Mouse (Mus musculus) 3134 (cell line): ENCODE data around the gene Selenof.

ENCODE experiments used
- DNase-seq: peaks from one replicate; pipeline ENCODE4 v3.0.0-alpha.2; 2011; ENCODE audit warnings: low spot score; ENCODE audit not compliant: insufficient read length; ENCODE audit errors: extremely low read depth

The Selenof gene

DNA sequence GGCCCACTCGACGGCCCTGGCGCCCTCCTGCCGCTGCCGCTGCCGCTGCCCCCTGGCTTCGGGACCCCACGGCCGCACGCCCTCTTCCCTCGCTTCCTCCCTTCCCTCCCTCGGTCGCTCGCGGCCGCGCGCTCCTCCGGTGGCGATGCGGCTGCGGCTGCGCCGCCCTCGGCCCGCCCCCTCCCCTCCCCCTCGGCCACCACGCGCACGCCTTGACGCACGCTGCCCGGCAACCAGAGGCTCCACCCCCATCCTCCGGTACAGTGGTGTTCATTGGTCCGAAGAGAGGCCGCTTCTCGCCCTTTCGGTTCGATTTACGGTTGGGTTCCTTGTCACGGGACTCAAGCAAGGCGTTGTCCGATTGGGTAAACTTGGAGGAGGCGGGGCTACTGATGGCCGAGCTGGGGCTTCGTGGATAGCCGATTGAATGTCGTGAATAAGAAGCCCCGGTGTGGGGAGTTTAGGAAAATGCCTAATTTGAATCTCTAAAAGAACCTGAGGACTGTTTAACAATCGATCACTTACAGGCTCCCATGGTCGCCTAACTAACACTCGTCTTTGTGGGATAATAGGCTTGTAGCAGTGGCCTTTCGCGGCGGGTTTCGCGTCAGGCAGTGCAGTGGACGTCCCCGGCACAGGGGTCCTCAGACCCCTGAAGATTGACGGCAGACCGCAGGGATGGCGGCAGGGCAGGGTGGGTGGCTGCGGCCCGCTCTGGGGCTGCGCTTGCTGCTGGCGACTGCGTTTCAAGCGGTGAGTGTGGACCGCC lies at the start of gene Selenof, which contains the start of gene Hs2st1:
Gene Selenof (plus strand): TSS at position 258 of the 769 bp plus-strand sequence.
Gene Hs2st1 (minus strand): TSS at position 135 of the 769 bp plus-strand sequence.
- DNase-seq, result peak; percentile 97

DNA sequence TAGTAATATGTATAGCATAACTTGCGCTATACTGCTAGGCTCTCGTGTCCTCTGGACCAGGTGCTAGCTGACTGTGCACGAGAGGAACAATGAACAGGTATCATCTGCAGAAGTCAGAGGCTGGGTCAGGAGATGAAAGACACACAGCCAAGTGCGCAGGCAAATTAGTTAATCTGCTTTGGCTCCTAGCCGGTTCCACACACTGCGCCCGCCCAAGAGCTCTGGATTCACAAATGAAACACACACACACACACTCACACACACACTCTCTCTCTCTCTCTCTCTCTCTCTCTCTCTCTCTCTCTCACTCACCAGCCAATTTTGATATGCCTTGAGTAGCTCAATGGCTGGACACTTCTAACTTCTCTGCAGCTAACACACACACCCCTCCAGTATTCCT lies 42.2 kb upstream of the Selenof start:
- no peak for DNase-seq

GRCm38 (mm10) chr3:144531023-144531422 lies 39.1 kb upstream of the Selenof start:
- DNase-seq, result no peak

DNA sequence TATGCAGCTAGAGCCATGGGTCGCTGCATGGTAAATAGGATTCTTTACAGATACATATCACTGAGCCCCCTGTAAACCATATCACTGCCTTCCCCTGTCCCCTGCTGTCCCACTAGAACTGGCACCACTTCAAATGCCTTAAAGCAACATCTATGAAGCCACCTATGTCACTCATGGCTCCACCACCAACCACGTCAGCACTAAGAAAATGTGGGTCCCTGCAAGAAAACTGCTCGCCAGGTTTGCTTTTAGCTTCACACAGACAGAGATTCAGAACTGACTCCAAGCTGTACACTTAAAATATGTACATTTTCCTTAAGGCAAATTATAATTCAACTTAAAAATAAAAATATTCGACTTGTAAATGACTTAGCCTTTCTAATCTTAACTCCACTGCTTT lies 35.0 kb upstream of the Selenof start:
- DNase-seq, result no peak

GRCm38 (mm10) chr3:144537078-144537855 lies 32.8 kb upstream of the Selenof start:
- no peak for DNase-seq

- DNase-seq, result no peak
These were observed 31.1 kb upstream of the Selenof start for GRCm38 (mm10) chr3:144539051-144539450.

DNA sequence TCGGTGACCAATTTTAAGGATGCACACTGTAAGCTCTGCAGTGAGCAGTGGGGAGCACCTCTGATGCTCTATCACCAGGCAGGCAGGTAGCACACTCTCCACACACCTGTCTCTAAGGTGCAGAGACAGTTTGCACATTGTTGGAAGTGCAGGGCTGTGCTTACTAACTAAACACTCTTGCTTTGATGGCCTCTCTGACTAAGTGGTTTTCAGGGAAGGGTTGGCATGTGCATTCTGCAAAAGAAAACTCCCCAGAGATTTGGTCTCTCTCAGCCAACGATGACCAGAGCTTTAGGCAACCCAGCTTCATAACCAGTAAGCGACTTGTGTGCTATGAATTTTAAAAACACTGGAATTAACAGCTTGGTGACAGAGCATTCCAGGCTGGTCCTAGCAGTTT lies 29.3 kb upstream of the Selenof start:
- no peak for DNase-seq

- DNase-seq, result no peak
These were observed 28.1 kb upstream of the Selenof start for GRCm38 (mm10) chr3:144541906-144542438.

DNA sequence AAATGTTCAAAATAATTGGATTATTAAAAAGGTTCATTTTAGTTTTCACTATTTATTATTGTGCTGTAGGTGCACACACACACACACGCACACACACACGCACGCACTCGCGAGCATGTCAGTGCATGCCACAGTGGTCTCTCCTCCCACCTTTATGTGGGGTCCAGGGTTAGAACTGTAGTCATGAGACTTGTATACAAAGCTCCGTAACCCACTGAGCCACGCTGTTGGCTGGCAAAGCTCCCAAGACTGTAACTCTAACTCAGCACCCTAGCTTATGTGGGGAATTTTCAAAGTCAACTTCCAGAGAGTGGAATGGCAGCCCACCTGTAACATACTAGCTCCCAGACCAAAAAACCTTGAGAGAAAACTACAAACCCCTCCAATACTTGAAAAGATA lies 25.0 kb upstream of the Selenof start:
- no peak for DNase-seq

GRCm38 (mm10) chr3:144545832-144546231 lies 24.3 kb upstream of the Selenof start:
- DNase-seq, result no peak

DNA sequence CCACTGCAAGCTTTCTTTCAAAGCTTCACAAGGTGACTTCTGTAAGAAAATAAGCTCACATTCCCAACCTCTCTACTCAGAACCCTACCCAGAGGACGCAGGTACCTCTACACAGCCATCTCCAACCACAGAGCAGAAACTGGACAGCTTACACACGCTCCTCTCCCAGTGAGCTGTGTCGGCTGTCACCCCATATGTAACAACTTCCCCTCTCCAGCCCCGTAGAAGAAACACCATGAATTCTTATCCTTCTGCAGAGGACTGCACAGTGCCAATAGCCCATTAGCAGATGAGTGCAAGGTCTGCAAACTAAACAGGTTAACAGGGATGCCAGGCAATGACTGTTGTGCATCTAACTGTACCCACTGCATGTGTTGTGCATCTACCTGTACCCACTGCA lies 23.6 kb upstream of the Selenof start:
- DNase-seq, result no peak

DNA sequence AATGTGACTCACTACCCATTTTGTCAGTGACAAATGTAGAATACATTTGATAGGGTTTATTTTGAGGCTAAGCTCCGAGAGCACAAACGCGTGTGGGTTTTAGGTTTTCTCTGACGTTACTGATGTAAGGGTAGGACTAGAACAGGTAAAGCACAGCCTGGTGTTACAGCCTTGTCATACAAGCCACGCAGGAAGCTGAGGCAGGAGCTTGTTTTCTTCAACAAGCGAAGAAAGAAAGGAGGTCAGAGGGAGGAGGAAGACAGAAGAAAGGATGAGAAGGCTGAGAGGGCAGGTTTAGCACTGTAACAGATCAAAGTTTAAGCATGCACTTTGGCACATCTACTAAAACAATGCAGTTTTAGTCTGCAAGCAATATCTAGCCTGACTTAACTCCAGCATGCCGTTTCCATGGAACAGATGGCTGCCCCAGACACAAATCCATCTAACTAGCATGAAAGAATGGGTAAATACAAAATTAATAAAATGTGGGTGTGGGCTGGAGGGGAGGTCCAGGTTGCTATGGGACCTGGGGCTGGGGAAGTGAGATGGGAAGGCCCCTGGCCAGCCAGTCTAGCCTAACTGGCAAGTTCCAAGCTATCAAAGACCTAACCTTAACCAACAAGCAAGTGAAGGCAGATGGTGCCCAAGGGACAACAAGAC lies 21.8 kb upstream of the Selenof start:
- no peak for DNase-seq

GRCm38 (mm10) chr3:144550036-144550435 lies 20.1 kb upstream of the Selenof start:
- DNase-seq, result no peak

DNA sequence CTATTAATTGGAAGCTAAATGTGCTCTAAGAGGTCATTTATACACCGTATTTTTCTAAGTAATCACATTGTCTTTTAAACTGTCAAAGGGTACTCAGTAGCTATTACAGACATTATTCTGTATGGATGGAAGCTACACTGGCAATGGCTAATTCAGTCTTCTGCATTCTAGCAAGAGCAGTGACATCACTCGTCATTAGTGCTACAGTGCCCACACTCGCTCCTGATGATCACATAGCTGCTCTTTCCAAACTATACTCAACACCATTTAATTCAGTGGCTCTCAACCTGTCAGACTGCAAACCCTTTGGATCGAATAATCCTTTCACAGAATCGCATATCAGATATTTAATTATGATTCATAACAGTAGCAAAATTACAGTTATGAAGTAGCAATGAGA lies 19.4 kb upstream of the Selenof start:
- DNase-seq, result no peak

- DNase-seq, result no peak
These were observed 18.7 kb upstream of the Selenof start for GRCm38 (mm10) chr3:144551416-144551815.

GRCm38 (mm10) chr3:144553942-144554341 lies 16.2 kb upstream of the Selenof start:
- DNase-seq, result no peak

DNA sequence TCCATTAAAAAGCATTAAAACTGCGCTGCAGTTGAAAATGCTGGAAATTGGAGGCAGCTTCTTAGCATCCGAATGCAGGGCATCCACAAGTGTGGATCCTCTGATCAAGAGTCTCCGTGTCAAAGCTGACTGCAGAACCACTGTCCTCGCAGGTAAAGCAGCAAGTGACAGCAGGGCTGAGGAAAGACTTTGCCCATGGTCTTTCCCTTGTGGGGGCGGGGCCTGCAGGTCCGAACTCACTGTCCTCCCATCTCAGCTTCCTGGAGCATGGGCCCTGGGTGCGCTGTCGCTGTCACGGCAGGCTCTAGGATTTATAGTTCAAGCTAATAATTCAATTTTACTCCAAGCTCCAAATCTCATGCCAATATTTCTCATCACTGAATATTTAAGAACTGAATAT lies 15.6 kb upstream of the Selenof start:
- no peak for DNase-seq

DNA sequence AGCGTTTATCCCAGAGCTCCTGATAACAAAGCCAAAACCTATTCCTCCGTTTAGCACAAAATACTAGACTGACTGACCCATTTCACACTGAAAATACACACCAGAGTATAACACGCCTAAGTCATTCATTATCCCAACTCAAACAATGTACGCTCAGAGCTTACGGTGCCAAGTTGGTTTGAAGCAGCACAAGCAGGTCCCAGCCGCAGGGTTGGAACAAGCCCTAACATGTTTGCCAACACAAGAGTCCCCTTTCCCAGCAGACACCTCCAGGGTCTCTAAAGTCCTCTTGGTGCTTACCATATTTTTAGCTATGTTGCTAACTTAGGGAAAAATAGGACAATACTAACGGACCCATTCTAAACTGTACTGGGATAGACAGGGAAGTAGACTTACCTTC lies 15.0 kb upstream of the Selenof start:
- DNase-seq, result no peak

DNA sequence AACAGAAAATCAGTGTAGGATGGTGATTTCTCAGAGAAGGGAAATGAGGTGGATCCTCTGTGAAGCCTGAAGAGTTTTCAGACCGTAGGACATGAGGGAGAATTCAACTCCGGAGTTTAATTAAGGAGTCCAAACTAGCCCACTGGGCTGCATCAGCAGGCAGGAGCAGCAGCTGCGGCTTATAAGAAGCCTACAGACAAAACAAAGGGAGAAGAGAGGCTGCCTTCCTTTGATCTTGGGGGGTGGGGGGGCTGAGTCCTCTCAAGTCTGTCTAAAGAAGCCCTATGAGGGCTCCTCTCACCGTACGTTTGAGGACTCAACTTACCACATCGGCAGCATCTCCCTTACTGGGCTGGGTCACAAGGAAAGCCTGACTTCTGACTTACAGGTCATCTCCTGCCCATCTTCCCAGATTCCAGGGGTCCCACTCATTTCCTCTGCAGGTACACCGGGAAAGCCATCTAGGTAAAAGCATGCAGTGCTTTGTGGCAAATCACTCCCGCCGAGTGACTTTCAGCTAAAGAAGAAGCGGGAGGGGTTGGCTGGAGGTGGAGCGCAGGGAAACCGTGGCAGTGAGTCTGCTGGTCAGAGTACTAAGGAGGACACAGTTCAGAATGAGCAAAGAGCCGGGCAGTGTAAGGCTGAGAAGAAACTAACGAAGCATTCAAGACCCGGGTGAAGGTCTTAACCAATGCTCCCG lies 13.3 kb upstream of the Selenof start:
- no peak for DNase-seq

- DNase-seq, result no peak
These were observed 11.8 kb upstream of the Selenof start for GRCm38 (mm10) chr3:144558274-144558673.
